Mouse (Mus musculus) cortical plate, adult 2 months (tissue): ENCODE measurements around the gene Speg.

Experiments
- CTCF ChIP-seq: fragments of 200-500 bp; IDR thresholded peaks from 2 replicates; pipeline ENCODE4 v1.5.1; 2011; ENCODE audit warnings: mild to moderate bottlenecking, control low read depth, low read length; ENCODE audit not compliant: insufficient read depth; ENCODE audit errors: extremely low read depth
- POLR2A ChIP-seq: fragments of 200-500 bp; IDR thresholded peaks from 2 replicates; pipeline ENCODE4 v1.6.1; 2011; ENCODE audit warnings: mild to moderate bottlenecking, low read length, control low read depth; ENCODE audit not compliant: insufficient read depth; ENCODE audit errors: extremely low read depth

GRCm38 (mm10) chr1:75438782-75439181 lies 63.7 kb downstream of the Speg start:
- TF ChIP-seq CTCF: no peak
- no peak for TF ChIP-seq POLR2A
